Comparison of ENCODE assay signal across 23 mouse cellular contexts in the genomic region with DNA sequence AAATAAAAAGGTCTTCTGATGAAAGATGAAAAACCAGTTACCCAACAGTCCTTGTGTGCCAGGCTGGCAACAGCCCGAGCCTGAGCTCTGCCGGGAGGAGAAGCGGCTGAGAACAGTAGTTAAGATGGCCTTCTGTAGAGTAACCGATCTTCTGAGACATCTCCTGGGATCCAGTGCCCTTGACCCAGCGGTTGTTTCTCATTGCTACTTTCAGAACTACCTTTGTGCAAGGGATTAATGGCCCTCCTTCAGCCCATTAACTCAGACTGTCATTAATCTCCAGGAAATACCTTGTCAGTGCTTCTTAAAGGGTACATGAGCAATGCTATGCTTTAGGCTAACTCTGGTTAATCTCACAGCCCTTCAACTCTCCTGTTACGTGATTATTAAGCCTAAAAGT. TPM values are rescaled to one million over a fixed set of nuclear protein-coding genes. Genes with fewer than 3 reads are reported as not detected.
DNase-seq lines count a peak whose midpoint lies in the region; ATAC-seq and TF ChIP-seq lines count a peak whose summit lies in the region.
"Had no signal": no experiment of that assay in that cellular context is flagged by ENCODE, and none has a peak within 500 bp of the region (broad histone marks: within the 10 kb centered on the region; RNA-seq: fewer than 3 reads in every experiment).

No protein-coding gene starts in this region.

- H3K4me1 ChIP-seq in kidney, embryonic 15.5 days = peaks cover 66% of the 10 kb centered on the region
- H3K4me1 ChIP-seq in limb, embryonic 10.5 days = peaks cover 76% of the 10 kb centered on the region
- H3K4me1 ChIP-seq in heart, adult 2 months (ENCODE audit: control insufficient read depth, insufficient read depth, low read length) = peaks cover 8% of the 10 kb centered on the region
- no peaks in the 10 kb centered on the region for H3K4me1 ChIP-seq in midbrain, postnatal 0 days (ENCODE audit: insufficient read depth, low read length)
- H3K4me1 ChIP-seq: liver, embryonic 13.5 days had no signal

- no peak for TF ChIP-seq EP300 in heart, adult 2 months (IDR thresholded peaks at IDR 0.05; ENCODE audit: insufficient read depth, low read depth, low read length)

- intact Hi-C loops in heart, adult 2 months (cut with DNase I) = no loop called here

- 15% methylated on average over 6 of the region's 6 CpGs for WGBS in kidney, embryonic 15.5 days
- 11% methylated on average over 6 of the region's 6 CpGs for WGBS in limb, embryonic 10.5 days
- 88% methylated on average over 6 of the region's 6 CpGs for WGBS in heart, adult 2 months
- 83% methylated on average over 6 of the region's 6 CpGs for WGBS in midbrain, postnatal 0 days

- no peak overlapping the region for H3K9ac ChIP-seq in kidney, embryonic 15.5 days
- no peak overlapping the region for H3K9ac ChIP-seq in heart, adult 2 months (ENCODE audit: low read depth, low read length)
- H3K9ac ChIP-seq in midbrain, postnatal 0 days (replicated peaks; ENCODE audit: low read length, poor library complexity, severe bottlenecking) = no peak overlapping the region
- H3K9ac ChIP-seq: hindbrain, embryonic 14.5 days; limb, embryonic 12.5 days; liver, embryonic 13.5 days; lung, embryonic 15.5 days; midbrain, embryonic 12.5 days had no signal

- ATAC-seq in kidney, embryonic 15.5 days (replicated peaks; ENCODE audit: low FRiP score) = peak; percentile 72
- ATAC-seq in midbrain, postnatal 0 days (ENCODE audit: low FRiP score) = no peak
- ATAC-seq: forebrain, embryonic 16.5 days had no signal

- H3K36me3 ChIP-seq in kidney, embryonic 15.5 days = no peaks in the 10 kb centered on the region
- H3K36me3 ChIP-seq in limb, embryonic 10.5 days = no peaks in the 10 kb centered on the region
- H3K36me3 ChIP-seq in heart, adult 2 months (ENCODE audit: control insufficient read depth, insufficient read depth, low read length) = peaks cover 3% of the 10 kb centered on the region; the same call in 1 of the 2 replicates
- H3K36me3 ChIP-seq in midbrain, postnatal 0 days (ENCODE audit: insufficient read depth, low read length) = no peaks in the 10 kb centered on the region
- H3K36me3 ChIP-seq: heart, embryonic 10.5 days; limb, embryonic 12.5 days; liver, embryonic 13.5 days; lung, embryonic 15.5 days; midbrain, embryonic 12.5 days had no signal

- no peak overlapping the region for H3K4me3 ChIP-seq in kidney, embryonic 15.5 days (replicated peaks)
- no peak overlapping the region for H3K4me3 ChIP-seq in limb, embryonic 10.5 days
- no peak overlapping the region for H3K4me3 ChIP-seq in heart, adult 2 months
- H3K4me3 ChIP-seq in midbrain, postnatal 0 days (ENCODE audit: low read depth, low read length) = no peak overlapping the region
- H3K4me3 ChIP-seq: erythroblast, embryonic 14.5 days; heart, embryonic 10.5 days; left cerebral cortex, adult 2 months; limb, embryonic 12.5 days; liver, embryonic 13.5 days; lung, embryonic 15.5 days; midbrain, embryonic 12.5 days; myocyte had no signal

- TF ChIP-seq CTCF in heart, adult 2 months (IDR thresholded peaks at IDR 0.05) = no peak
- TF ChIP-seq CTCF in midbrain, postnatal 0 days (IDR thresholded peaks at IDR 0.05) = no peak

- H3K4me2 ChIP-seq in kidney, embryonic 15.5 days = no peak overlapping the region
- no peak overlapping the region for H3K4me2 ChIP-seq in midbrain, postnatal 0 days (ENCODE audit: low read depth, low read length, poor library complexity, severe bottlenecking)
- H3K4me2 ChIP-seq: hindbrain, embryonic 14.5 days; limb, embryonic 12.5 days; liver, embryonic 13.5 days; lung, embryonic 15.5 days; midbrain, embryonic 12.5 days had no signal

- H3K9me3 ChIP-seq in kidney, embryonic 15.5 days (replicated peaks) = no peaks in the 10 kb centered on the region
- H3K9me3 ChIP-seq in limb, embryonic 10.5 days (replicated peaks) = no peaks in the 10 kb centered on the region
- no peaks in the 10 kb centered on the region for H3K9me3 ChIP-seq in midbrain, postnatal 0 days (ENCODE audit: low read length)
- H3K9me3 ChIP-seq: heart, embryonic 10.5 days; limb, embryonic 12.5 days; liver, embryonic 13.5 days; lung, embryonic 15.5 days; midbrain, embryonic 12.5 days had no signal

- no peak for TF ChIP-seq POLR2A in heart, adult 2 months (IDR thresholded peaks at IDR 0.05; ENCODE audit: insufficient read depth, low read depth, low read length)

- DNase-seq in kidney, adult 18-20 months = no peak
- DNase-seq in adrenal gland, postnatal 10 days = peak; percentile 61
- peak; percentile 63 for DNase-seq in embryo, embryonic 11 days
- DNase-seq in limb, embryonic 10.5 days (ENCODE audit: low spot score) = peak; percentile 48
- no peak for DNase-seq in heart, adult 2 months
- DNase-seq in midbrain, postnatal 0 days (ENCODE audit: low spot score) = no peak
- no peak for DNase-seq in cerebellum, adult 18-20 months
- DNase-seq: cerebellum, adult 2 months; heart, postnatal 14 days; kidney, postnatal 10 days; liver, embryonic 13.5 days; retina, postnatal 1 day had no signal

- peak overlapping the region; percentile 61 for H3K27ac ChIP-seq in kidney, embryonic 15.5 days
- H3K27ac ChIP-seq in limb, embryonic 10.5 days = 0 out of 2 replicates have a peak overlapping the region, but pooled peaks have one; percentile 57
- no peak overlapping the region for H3K27ac ChIP-seq in heart, adult 2 months
- no peak overlapping the region for H3K27ac ChIP-seq in midbrain, postnatal 0 days (ENCODE audit: low read depth, low read length)
- H3K27ac ChIP-seq: hindbrain, embryonic 14.5 days; left cerebral cortex, adult 2 months; limb, embryonic 12.5 days; liver, embryonic 13.5 days; lung, embryonic 15.5 days; macrophage; midbrain, embryonic 12.5 days had no signal

- no peaks in the 10 kb centered on the region for H3K79me2 ChIP-seq in heart, adult 2 months (replicated peaks; ENCODE audit: control insufficient read depth, insufficient read depth, low read length)

- H3K27me3 ChIP-seq in kidney, embryonic 15.5 days = no peaks in the 10 kb centered on the region; the same call in 1 of the 2 replicates
- 0 out of 2 replicates have a peak, but pooled peaks cover 1% of the 10 kb centered on the region for H3K27me3 ChIP-seq in limb, embryonic 10.5 days (ENCODE audit: low read depth, poor library complexity, severe bottlenecking)
- no peaks in the 10 kb centered on the region for H3K27me3 ChIP-seq in heart, adult 2 months (ENCODE audit: control insufficient read depth, insufficient read depth, low read length)
- no peaks in the 10 kb centered on the region for H3K27me3 ChIP-seq in midbrain, postnatal 0 days (ENCODE audit: insufficient read depth, low read length)
- H3K27me3 ChIP-seq: limb, embryonic 12.5 days; liver, embryonic 13.5 days; lung, embryonic 15.5 days; midbrain, embryonic 12.5 days had no signal

RNA-seq across cellular contexts. Expression of gene Filip1l, which starts 13.2 kb away (rescaled TPM):
- 24.2 and 24.8 TPM in 2 replicates for polyA plus RNA-seq in kidney, embryonic 15.5 days (2015; fragmentation: Nextera tagmentation; extraction: Ambion mirVana)
- total RNA-seq in adrenal gland, postnatal 10 days (2021) = 10 to 100 TPM; 22.6 to 23.1 TPM
- polyA plus RNA-seq in limb, embryonic 10.5 days (2016; fragmentation: Nextera tagmentation; extraction: Ambion mirVana) = 10.7 and 14.4 TPM in 2 replicates
- 10 to 100 TPM; 35.0 to 36.3 TPM for total RNA-seq in heart, adult 2 months (2021)
- 9.2 and 19.5 TPM in 2 replicates for polyA plus RNA-seq in heart, adult 2 months (2012; rRNA removed)
- 2.0 and 2.2 TPM in 2 replicates for total RNA-seq in midbrain, postnatal 0 days (2014; rRNA removed)
- polyA plus RNA-seq in midbrain, postnatal 0 days (2015; fragmentation: Nextera tagmentation; extraction: Ambion mirVana) = 1.6 and 1.9 TPM in 2 replicates
- polyA plus RNA-seq: erythroblast, embryonic 14.5 days had no signal

Comparison
In these comparisons a context has a peak if more than half of its experiments do, and no peak if none do; other contexts are left out.
1. H3K27ac ChIP-seq: peak in kidney, embryonic 15.5 days (single experiment) and limb, embryonic 10.5 days (single experiment); none in heart, adult 2 months (single experiment) and midbrain, postnatal 0 days (single experiment).
2. DNase-seq: peak in adrenal gland, postnatal 10 days (single experiment), embryo, embryonic 11 days (single experiment) and limb, embryonic 10.5 days (single experiment); none in kidney, adult 18-20 months (single experiment), heart, adult 2 months (0 of 2), midbrain, postnatal 0 days (single experiment) and cerebellum, adult 18-20 months (0 of 2).